In genomic region chr10:101004687-101005086, GRCm38 (mm10) we compare ENCODE assay signal across 27 mouse cellular contexts.
"Had no signal": no experiment of that assay in that cellular context is flagged by ENCODE, and none has a peak within 500 bp of the region (broad histone marks: within the 10 kb centered on the region; RNA-seq: fewer than 3 reads in every experiment).

No protein-coding gene starts in this region.

- H3K4me1 ChIP-seq: heart, embryonic 10.5 days; heart, embryonic 12.5 days; hindbrain, embryonic 10.5 days; hindbrain, embryonic 12.5 days; intestine, embryonic 15.5 days; limb, embryonic 10.5 days; limb, embryonic 12.5 days; liver, embryonic 13.5 days; liver, embryonic 15.5 days had no signal

- H3K27me3 ChIP-seq: heart, embryonic 12.5 days; hindbrain, embryonic 12.5 days; intestine, embryonic 15.5 days; limb, embryonic 12.5 days; liver, embryonic 13.5 days; liver, embryonic 15.5 days had no signal

- H3K4me2 ChIP-seq: heart, embryonic 12.5 days; hindbrain, embryonic 12.5 days; hindbrain, embryonic 14.5 days; intestine, embryonic 15.5 days; limb, embryonic 12.5 days; liver, embryonic 11.5 days; liver, embryonic 13.5 days; liver, embryonic 15.5 days had no signal

- ATAC-seq: hindbrain, embryonic 16.5 days; inflammation-experienced regulatory T-cells, adult 6 months; intestine, embryonic 15.5 days; intestine, postnatal 0 days; liver, postnatal 0 days had no signal

- H3K9me3 ChIP-seq: heart, embryonic 10.5 days; heart, embryonic 12.5 days; hindbrain, embryonic 10.5 days; hindbrain, embryonic 12.5 days; intestine, embryonic 15.5 days; limb, embryonic 10.5 days; limb, embryonic 12.5 days; liver, embryonic 13.5 days; liver, embryonic 15.5 days had no signal

- H3K36me3 ChIP-seq: heart, embryonic 10.5 days; heart, embryonic 12.5 days; hindbrain, embryonic 10.5 days; hindbrain, embryonic 12.5 days; intestine, embryonic 15.5 days; limb, embryonic 10.5 days; limb, embryonic 12.5 days; liver, embryonic 13.5 days; liver, embryonic 15.5 days had no signal

- H3K9ac ChIP-seq: heart, embryonic 12.5 days; hindbrain, embryonic 12.5 days; hindbrain, embryonic 14.5 days; intestine, embryonic 15.5 days; limb, embryonic 12.5 days; liver, embryonic 13.5 days; liver, embryonic 15.5 days; liver, postnatal 0 days had no signal

- H3K4me3 ChIP-seq: heart, embryonic 10.5 days; heart, embryonic 12.5 days; hindbrain, embryonic 10.5 days; hindbrain, embryonic 12.5 days; intestine, embryonic 15.5 days; layer of hippocampus, adult 2 months; left cerebral cortex, adult 2 months; limb, embryonic 10.5 days; limb, embryonic 12.5 days; liver, embryonic 13.5 days; liver, embryonic 15.5 days had no signal

- DNase-seq: heart, adult 18-20 months; heart, postnatal 10 days; heart, postnatal 4 days; kidney, adult 18-20 months; kidney, adult 8-10 months; kidney, postnatal 10 days; kidney, postnatal 25 days; kidney, postnatal 4 days; liver; liver, embryonic 13.5 days; liver, postnatal 0 days; lung, adult 2 months had no signal

- H3K27ac ChIP-seq: heart, embryonic 10.5 days; hindbrain, embryonic 10.5 days; hindbrain, embryonic 12.5 days; hindbrain, embryonic 14.5 days; intestine, embryonic 15.5 days; layer of hippocampus, adult 2 months; left cerebral cortex, adult 2 months; limb, embryonic 10.5 days; limb, embryonic 12.5 days; liver, embryonic 13.5 days; liver, embryonic 15.5 days had no signal
